17 mouse cellular contexts compared by ENCODE assay signal in the genomic region with DNA sequence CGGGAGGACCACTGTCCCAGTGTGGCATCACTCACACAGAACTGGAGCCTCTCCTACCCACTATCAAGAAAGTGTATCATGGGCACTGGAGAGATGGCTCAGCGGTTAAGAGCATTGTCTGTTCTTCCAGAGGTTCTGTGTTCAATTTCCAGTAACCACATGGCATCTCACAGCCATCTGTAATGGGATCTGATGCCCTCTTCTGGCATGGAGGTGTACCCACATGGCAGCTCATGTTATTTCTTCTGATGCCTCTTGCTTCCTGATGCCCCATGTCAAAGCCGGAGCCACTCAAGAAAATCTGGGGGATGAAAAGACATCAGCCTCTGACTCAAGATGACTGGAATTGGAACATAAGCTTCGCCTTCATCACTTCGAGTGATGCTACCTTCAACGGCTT. TPM values are rescaled to one million over a fixed set of nuclear protein-coding genes. Genes with fewer than 3 reads are reported as not detected.
DNase-seq lines count a peak whose midpoint lies in the region; ATAC-seq and TF ChIP-seq lines count a peak whose summit lies in the region.
"Had no signal": no experiment of that assay in that cellular context is flagged by ENCODE, and none has a peak within 500 bp of the region (broad histone marks: within the 10 kb centered on the region; RNA-seq: fewer than 3 reads in every experiment).

No protein-coding gene starts in this region.

- H3K4me3 ChIP-seq in kidney, embryonic 15.5 days (replicated peaks), result no peak overlapping the region
- no peak overlapping the region for H3K4me3 ChIP-seq in C2C12 (ENCODE audit: insufficient read depth, poor library complexity, severe bottlenecking)
- H3K4me3 ChIP-seq: embryonic facial prominence, embryonic 10.5 days; forebrain, embryonic 10.5 days; heart, embryonic 15.5 days; limb, embryonic 12.5 days; midbrain, embryonic 15.5 days; neural tube, embryonic 13.5 days had no signal

- no peaks in the 10 kb centered on the region for H3K79me3 ChIP-seq in C2C12 (ENCODE audit: low read depth)

- 87% methylated on average over 6 of the region's 6 CpGs for WGBS in kidney, embryonic 15.5 days

- no peak overlapping the region for H3K9ac ChIP-seq in kidney, embryonic 15.5 days
- H3K9ac ChIP-seq: heart, embryonic 15.5 days; limb, embryonic 12.5 days; midbrain, embryonic 15.5 days; neural tube, embryonic 13.5 days had no signal

- no peak overlapping the region for H3K4me2 ChIP-seq in kidney, embryonic 15.5 days
- H3K4me2 ChIP-seq: heart, embryonic 15.5 days; limb, embryonic 12.5 days; midbrain, embryonic 15.5 days; neural tube, embryonic 13.5 days had no signal

- no peak for ATAC-seq in kidney, embryonic 15.5 days (replicated peaks; ENCODE audit: low FRiP score)
- ATAC-seq: midbrain, embryonic 15.5 days had no signal

- H3K79me2 ChIP-seq in C2C12 (ENCODE audit: control insufficient read depth, insufficient read depth), result no peaks in the 10 kb centered on the region

- H3K36me3 ChIP-seq in kidney, embryonic 15.5 days, result no peaks in the 10 kb centered on the region
- H3K36me3 ChIP-seq in C2C12 (ENCODE audit: control insufficient read depth, insufficient read depth), result no peaks in the 10 kb centered on the region
- H3K36me3 ChIP-seq: embryonic facial prominence, embryonic 10.5 days; forebrain, embryonic 10.5 days; heart, embryonic 15.5 days; limb, embryonic 12.5 days; midbrain, embryonic 15.5 days; neural tube, embryonic 13.5 days had no signal

- TF ChIP-seq CTCF in C2C12 (IDR thresholded peaks at IDR 0.05; ENCODE audit: control insufficient read depth, insufficient read depth, insufficient read length), result no peak

- H3ac ChIP-seq in C2C12 (ENCODE audit: control insufficient read depth, insufficient read length, low read depth), result no peak overlapping the region

- peaks cover 4% of the 10 kb centered on the region; the same call in 1 of the 2 replicates for H3K27me3 ChIP-seq in kidney, embryonic 15.5 days
- H3K27me3 ChIP-seq in C2C12 (ENCODE audit: control insufficient read depth, insufficient read depth, insufficient read length), result no peaks in the 10 kb centered on the region
- H3K27me3 ChIP-seq: heart, embryonic 15.5 days; midbrain, embryonic 15.5 days; neural tube, embryonic 13.5 days had no signal

- no peaks in the 10 kb centered on the region for H3K4me1 ChIP-seq in kidney, embryonic 15.5 days
- H3K4me1 ChIP-seq: embryonic facial prominence, embryonic 10.5 days; forebrain, embryonic 10.5 days; heart, embryonic 15.5 days; limb, embryonic 12.5 days; midbrain, embryonic 15.5 days; neural tube, embryonic 13.5 days had no signal

- peak; percentile 33 for DNase-seq in kidney, adult 9 months
- peak; percentile 29 for DNase-seq in 3T3-L1 (ENCODE audit: low read depth, low spot score)
- peak; percentile 19 for DNase-seq in brain, adult 2 months (ENCODE audit: low read depth, low spot score)
- DNase-seq in right cerebral cortex, adult 18-20 months, result no peak
- no peak for DNase-seq in testis, postnatal 10 days (ENCODE audit: low spot score)
- no peak for DNase-seq in embryo, embryonic 10 days (ENCODE audit: low spot score)
- DNase-seq: adrenal gland, postnatal 25 days; cerebellum, adult 11 months; lung, postnatal 14 days had no signal

- H3K9me3 ChIP-seq in kidney, embryonic 15.5 days (replicated peaks), result no peaks in the 10 kb centered on the region
- H3K9me3 ChIP-seq: embryonic facial prominence, embryonic 10.5 days; forebrain, embryonic 10.5 days; heart, embryonic 15.5 days; limb, embryonic 12.5 days; midbrain, embryonic 15.5 days; neural tube, embryonic 13.5 days had no signal

- H3K27ac ChIP-seq in kidney, embryonic 15.5 days, result no peak overlapping the region
- H3K27ac ChIP-seq: embryonic facial prominence, embryonic 10.5 days; forebrain, embryonic 10.5 days; heart, embryonic 15.5 days; limb, embryonic 12.5 days; midbrain, embryonic 15.5 days; neural tube, embryonic 13.5 days had no signal

TF ChIP-seq in C2C12, 6 proteins besides CTCF, POLR2A, EP300 and RAD21:
- TF ChIP-seq MYOD1 (IDR thresholded peaks at IDR 0.05; ENCODE audit: control insufficient read depth, insufficient read length, low read depth) (no peak), MAX (IDR thresholded peaks at IDR 0.05) (peak; percentile 35)

RNA-seq across cellular contexts. Expression of gene Wdtc1, which starts 7.6 kb away (rescaled TPM):
- 12.0 and 13.1 TPM in 2 replicates for polyA plus RNA-seq in kidney, embryonic 15.5 days (2015; fragmentation: Nextera tagmentation; extraction: Ambion mirVana)
- polyA plus RNA-seq in C2C12 (2012; fragmentation: generic; extraction: Trizol), result 19.6 TPM

RNA-seq across cellular contexts. Expression of gene Slc9a1, which starts 23.8 kb away (rescaled TPM):
- 7.5 and 8.3 TPM in 2 replicates for polyA plus RNA-seq in kidney, embryonic 15.5 days (2015; fragmentation: Nextera tagmentation; extraction: Ambion mirVana)
- polyA plus RNA-seq in C2C12 (2012; fragmentation: generic; extraction: Trizol), result 19.4 TPM

Comparison
In these comparisons a context has a peak if more than half of its experiments do, and no peak if none do; other contexts are left out.
1. DNase-seq: peak in kidney, adult 9 months (single experiment), 3T3-L1 (single experiment) and brain, adult 2 months (single experiment); none in right cerebral cortex, adult 18-20 months (single experiment), testis, postnatal 10 days (single experiment) and embryo, embryonic 10 days (single experiment).